ENCODE assay signal across 16 mouse cellular contexts in the genomic region with DNA sequence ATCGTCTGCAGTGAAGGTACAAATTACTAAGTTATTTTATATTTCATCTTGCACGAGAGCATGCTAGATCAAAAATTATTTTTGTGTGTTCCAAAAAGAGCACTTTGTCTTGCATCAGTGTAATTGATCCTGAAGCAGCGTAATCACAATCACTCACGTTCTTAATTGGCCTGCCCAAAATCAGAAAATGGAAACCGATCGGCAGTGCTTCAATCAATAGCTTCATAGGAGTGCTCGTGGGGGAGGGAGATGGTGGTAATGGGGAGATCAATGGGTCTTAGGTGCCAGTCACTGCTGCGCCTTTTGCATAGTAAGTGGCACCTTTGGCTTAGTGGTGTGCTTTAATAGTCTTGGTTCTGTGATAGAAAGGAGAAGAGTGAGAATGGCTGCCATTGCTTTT.
"Had no signal": no experiment of that assay in that cellular context is flagged by ENCODE, and none has a peak within 500 bp of the region (broad histone marks: within the 10 kb centered on the region; RNA-seq: fewer than 3 reads in every experiment).

No protein-coding gene starts in this region.

- DNase-seq: retina, postnatal 1 day; right cerebral cortex, adult 18-20 months; right cerebral cortex, postnatal 14 days; right cerebral cortex, postnatal 25 days; right cerebral cortex, postnatal 4 days; spleen, adult 18-20 months; thymus, adult 18-20 months; thymus, adult 2 months; thymus, postnatal 14 days; thymus, postnatal 25 days; thymus, postnatal 36 days; thymus, postnatal 4 days had no signal

- H3K4me3 ChIP-seq: neural tube, embryonic 13.5 days; neural tube, embryonic 15.5 days; stomach, embryonic 15.5 days had no signal

- H3K9me3 ChIP-seq: neural tube, embryonic 13.5 days; neural tube, embryonic 15.5 days; stomach, embryonic 15.5 days had no signal

- H3K36me3 ChIP-seq: neural tube, embryonic 15.5 days had no signal

- H3K27me3 ChIP-seq: neural tube, embryonic 13.5 days; neural tube, embryonic 15.5 days; stomach, embryonic 15.5 days had no signal

- H3K9ac ChIP-seq: neural tube, embryonic 13.5 days; neural tube, embryonic 15.5 days; stomach, embryonic 15.5 days had no signal

- H3K4me1 ChIP-seq: neural tube, embryonic 13.5 days; neural tube, embryonic 15.5 days; stomach, embryonic 15.5 days had no signal

- H3K4me2 ChIP-seq: neural tube, embryonic 13.5 days; neural tube, embryonic 15.5 days; stomach, embryonic 15.5 days had no signal

- H3K27ac ChIP-seq: neural tube, embryonic 13.5 days; neural tube, embryonic 15.5 days; stomach, embryonic 15.5 days; stomach, postnatal 0 days had no signal
